Mouse (Mus musculus) R1 (cell line): Measurements from ENCODE around the gene Gpc3.
A peak's percentile ranks its signal among the peaks of the same experiment; 100 is the strongest.
"Not testable (repeated sequence)": the region's sequence is repeated elsewhere in the genome, so short reads cannot be mapped to it uniquely, and the experiment has no call there.

Source experiments
- DNase-seq: peaks from one replicate; pipeline ENCODE4 v3.0.0-alpha.2; 2018; ENCODE audit warnings: low read depth, low spot score

Gpc3 gene

DNA sequence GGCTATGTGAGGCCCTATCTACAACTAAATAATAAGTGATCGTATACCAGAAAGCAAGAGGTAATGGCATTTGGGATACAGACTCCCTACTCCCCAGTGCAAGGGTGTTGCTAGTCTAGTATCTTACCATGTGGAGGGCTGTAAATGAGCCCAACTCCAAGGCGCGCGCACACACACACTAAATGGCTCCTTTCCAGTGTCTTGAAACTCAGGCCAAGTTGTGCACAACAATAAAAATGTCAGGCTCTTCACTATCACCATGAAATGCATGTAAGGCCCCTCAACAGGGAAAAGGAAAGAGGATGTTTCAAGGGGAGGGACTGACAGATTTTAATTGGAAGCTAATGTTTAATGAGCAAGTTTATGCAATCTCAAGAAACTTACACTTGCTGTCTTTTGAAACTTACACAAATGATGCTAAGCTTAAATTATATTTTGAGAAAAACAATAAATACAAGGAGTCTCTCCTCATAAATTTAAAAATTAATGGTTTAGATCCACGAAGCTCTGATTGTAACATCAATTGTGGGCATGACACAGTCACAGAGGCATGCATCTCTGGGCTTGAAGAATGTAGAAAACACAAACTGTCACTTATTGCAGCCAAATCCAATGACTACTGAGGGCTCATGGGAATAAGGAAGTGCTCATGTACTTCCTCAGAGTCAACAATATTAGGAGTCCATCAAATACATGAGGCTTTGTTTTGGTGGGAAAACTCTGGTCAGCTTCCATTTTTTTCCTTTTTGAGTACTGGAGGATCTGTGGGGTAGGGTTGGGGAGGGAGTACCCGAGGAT is 332.4 kb downstream of the Gpc3 start:
- DNase-seq, result no peak

DNA sequence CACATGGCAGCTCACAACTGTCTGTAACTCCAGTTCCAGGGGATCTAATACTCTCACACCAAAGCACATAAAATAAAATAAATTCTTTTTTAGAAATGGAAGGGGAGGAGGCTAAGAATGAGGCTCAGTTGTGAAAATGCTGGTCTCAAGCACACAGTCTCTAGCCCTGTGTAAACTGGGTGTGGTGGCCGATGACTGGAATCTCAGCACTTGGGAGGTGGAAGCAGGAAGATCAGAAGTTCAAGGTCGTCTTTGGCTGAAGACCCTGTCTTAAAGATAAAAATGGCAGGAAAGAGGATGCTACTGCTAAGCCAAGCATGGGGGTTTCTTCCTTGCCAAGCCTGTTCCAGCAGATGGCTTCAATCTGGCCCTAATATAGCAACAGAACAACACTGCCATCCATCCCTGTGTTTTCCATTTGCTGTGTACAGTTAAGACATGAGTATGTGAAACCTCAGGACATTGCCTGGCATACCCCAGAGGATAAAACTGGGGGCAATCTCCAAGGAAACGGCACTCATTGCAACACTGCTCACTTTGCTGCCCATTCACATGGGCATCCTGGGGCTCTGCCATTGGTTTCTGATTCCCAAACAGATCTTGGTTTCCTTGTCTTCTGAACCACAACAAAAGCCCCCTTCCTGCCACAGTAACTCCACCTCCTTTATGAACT is 334.9 kb downstream of the Gpc3 start:
- peak; percentile 77 for DNase-seq

DNA sequence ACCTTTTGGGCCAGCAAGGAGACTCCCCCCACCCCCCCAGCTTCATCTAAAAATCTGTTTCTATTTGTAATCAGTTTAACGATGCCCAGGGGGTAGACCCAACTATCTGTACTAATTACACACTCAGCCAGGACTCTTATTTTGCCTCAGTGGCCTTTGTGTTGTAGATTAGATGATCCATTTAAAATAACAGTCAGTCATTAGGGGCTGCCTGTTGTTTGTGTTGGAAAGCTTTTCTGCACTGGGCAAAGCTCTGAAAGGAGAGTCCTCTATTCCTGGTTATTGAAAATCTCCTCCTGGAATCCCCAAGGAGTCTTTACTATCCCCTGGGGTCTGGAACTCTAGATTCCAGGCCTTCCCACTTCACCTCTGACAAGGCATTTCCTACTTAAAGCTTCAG is 336.2 kb downstream of the Gpc3 start:
- DNase-seq, result peak; percentile 63

DNA sequence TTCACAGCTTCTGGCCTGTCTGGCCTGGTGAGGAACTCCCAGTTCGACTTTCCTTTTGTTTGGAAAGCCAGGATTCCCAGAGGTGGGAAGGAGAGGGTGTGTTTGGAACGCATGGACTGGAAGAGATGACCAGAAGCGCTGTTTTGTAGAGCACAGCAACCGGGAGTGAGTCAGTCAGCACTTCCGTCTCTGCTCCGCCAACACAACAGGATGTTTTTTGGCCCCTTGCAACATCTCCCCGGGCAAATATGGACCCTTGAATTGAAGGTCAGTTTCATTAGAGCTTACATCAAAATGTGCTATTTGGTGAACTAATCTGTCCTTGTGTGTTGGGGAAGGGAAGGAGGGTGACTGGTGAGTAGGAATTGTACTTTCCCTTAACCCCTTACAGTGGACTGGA is 340.7 kb downstream of the Gpc3 start:
- DNase-seq, result peak; percentile 23

DNA sequence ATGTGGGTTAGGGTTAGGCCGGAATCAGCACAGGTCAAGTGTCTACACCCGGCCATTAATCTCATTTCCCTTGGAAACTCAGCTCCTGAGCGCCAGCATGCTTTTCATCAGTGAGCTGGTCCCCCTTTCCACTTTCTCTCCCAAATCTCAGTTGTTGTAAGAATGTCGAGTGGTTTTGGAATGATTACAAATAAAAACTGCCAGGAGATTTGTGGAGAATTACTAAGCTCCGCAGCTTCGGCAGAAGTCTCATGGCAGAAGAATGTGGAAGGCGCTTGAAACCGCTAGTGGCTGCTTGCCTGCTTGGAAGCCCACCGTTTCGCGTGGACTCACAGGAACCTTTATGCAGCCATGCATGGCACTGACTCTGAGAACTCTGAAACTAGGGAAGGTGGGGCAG is 351.8 kb downstream of the Gpc3 start:
- no peak for DNase-seq

DNA sequence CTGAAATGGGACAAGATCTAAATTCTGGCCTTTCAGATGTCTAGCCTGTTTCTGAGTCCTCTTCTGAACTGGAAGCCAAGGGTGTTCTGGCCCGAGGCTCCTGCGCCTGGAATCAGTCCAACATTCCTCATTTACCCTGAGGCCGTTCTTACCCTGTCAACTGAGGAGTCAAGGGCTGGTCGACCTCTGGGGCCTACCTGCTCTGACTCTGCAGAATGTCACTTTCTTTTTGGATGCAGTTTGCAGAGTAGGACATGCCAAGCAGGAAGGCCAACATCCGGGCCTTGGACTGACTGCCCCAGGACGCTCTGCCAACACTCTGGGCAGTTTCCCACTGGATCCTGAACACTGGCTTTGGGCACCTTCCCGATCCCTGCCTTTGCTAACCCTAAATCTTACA is 352.2 kb downstream of the Gpc3 start:
- peak; percentile 27 for DNase-seq

DNA sequence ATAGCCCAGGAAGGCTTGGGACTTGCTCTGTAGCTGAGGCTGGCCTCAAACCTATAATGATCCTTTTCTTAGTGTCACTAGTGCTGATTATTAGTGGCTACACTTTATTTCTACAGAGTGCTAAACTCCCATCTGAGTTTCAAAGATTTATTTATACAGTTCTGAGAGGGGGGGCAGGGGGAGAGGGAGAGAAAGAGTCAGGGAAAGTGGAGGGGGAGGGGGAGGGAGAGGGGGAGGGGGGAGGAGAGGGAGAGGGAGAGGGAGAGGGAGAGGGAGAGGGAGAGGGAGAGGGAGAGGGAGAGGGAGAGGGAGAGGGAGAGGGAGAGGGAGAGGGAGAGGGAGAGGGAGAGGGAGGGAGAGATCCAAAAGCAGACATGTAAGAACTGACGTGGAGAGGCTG is 354.0 kb downstream of the Gpc3 start:
- DNase-seq, result not testable (repeated sequence)

DNA sequence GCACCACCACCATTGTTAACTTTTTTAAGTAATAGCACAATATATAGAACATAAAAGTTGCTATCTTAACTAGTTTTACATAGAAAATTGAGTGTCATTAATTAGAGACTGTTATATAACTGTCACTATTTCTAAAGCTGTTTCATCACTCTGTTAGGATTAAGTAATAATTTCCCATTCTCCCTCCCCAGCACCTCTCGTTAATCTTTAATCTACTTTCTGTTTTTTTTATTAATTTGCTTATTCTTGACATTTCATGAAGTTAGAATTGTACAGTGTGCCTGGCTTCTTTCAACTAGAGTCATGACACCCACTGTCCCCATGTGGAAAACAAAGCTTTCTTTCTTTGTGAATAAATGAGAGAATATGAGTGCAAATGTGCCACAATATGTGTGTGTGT is 359.2 kb downstream of the Gpc3 start:
- DNase-seq, result no peak

DNA sequence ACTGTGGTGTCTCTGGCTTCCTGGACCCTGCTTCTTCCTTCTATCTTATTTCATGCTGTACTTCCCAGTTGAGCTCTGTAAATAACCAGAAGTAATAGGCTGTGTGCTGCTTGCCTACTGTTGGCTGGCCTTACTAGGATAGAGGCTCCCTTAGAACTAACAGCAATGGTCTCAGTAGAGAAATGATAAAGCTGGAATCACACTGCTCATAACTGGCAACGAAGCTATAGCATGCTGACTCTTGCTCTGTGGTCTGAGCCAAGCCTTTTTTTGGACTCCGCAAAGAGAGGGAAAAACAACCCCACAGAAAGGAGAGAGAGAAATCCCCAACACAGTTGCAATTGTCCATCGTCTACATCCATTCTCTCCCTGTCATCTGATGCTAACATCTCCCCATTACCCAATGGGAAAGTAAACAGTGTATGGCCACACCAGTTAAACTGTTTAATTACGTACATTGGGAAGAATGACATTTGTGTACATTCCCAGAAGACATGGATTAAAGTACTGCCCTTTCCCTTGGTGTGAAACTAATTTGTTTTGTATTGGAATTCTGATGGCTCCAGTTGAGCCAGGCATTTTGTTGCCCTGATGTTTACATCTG is 368.0 kb downstream of the Gpc3 start:
- no peak for DNase-seq

DNA sequence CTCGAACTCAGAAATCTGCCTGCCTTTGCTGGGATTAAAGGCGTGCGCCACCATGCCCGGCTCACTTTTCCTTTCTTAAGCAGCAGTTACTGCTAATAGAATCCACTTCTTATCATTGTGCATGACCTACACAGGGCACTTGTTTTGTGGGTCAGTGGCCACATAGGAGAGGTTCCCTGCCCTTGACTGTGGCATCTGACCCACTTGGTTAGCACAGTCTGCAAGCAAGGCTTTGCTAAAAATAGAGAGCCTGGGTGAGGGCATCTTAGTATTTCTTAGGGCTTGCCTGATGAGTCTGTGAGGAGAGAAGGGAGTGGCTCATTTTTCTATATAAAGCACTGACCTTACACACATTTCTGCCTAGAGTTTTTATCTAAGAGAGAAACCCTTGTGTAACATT is 376.3 kb downstream of the Gpc3 start:
- DNase-seq, result no peak

DNA sequence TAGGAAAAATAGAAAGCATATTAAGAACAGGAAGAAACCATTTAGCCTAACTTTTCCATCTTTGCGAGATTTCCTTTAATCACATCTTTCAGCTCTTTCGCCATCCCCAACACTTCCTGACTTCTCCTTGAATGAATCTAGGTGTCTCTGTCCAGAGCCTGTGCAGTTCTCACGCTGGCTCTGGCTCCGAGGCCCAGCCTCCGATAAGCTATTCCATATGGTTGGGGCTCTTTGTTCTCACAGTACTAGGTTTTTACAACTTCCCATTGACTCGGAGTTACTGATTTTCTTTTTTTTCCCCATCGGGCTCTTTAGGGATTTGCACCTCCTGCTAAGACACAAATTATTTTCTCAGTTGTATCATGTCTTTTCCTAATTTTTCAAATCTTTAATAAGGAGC is 381.8 kb downstream of the Gpc3 start:
- no peak for DNase-seq

DNA sequence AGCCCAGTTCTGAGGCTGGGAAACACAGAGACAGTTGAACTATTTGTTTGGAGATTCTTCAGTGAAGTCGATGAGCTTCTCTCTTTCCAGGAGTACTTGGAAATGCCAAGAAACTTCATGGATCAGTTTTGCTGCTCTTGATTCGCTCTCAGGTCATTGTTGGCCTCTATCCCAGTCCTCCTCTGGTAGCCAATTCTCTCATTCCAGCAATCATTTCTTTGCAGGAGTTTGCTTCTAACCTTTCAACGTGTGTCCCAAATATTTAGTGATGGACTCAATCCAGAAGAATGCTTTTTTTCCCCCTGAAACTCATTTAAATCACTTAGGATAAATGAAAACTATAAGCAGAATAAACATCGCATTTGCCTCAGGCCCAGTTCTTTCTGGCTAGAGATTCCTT is 383.0 kb downstream of the Gpc3 start:
- DNase-seq, result no peak
